Mouse (Mus musculus) lung, adult 2 months (tissue): ENCODE measurements around the gene Pop7.

Source experiments
- CTCF ChIP-seq: fragments of 200-500 bp; IDR thresholded peaks from 2 replicates; pipeline ENCODE4 v1.5.1; 2011; ENCODE audit warnings: mild to moderate bottlenecking, low read length, control low read depth; ENCODE audit not compliant: insufficient read depth
- POLR2A ChIP-seq: fragments of 200-500 bp; IDR thresholded peaks from 2 replicates; pipeline ENCODE4 v1.6.1; 2011; ENCODE audit warnings: low read depth, mild to moderate bottlenecking, control low read depth, low read length, borderline replicate concordance; ENCODE audit errors: extremely low read depth

DNA sequence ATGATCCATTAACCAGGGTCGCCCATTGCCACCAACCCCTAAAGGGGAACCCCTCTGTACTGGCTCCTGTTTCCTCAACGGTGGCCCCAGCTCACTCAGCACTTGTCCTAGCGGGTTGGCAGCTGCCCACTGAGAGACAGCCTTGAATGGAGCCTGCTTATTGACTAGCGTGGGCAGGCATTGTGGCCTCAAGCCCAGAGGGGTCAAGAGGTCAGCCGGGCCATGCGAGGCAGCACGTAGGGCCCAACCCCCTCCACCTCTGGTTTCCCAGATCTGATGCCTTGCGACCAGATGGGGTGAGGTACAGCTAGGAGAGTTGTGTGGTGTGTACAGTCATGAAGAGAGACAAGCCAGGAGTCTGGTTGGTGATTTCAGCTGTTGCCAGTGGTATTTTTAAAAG is 20.4 kb downstream of the Pop7 start:
- TF ChIP-seq CTCF (no peak), POLR2A (no peak)
